Mouse (Mus musculus) liver, embryonic 12.5 days (tissue): ENCODE measurements around the gene Fam180a. TPM values are rescaled to one million over a fixed set of nuclear protein-coding genes. Genes with fewer than 3 reads are reported as not detected.

Experiments used
- ATAC-seq: fragments of 200-750 bp; cut with Nextera tagmentation; 2 replicates; pipeline ENCODE4 v1.8.0; 2017; ENCODE audit warnings: moderate number of reproducible peaks, mild to moderate bottlenecking, moderate library complexity
- H3K27ac ChIP-seq: fragments of 300-500 bp; sonication (generic); 2 replicates; pipeline ENCODE4 v1.5.1; 2016; ENCODE audit warnings: mild to moderate bottlenecking
- H3K27me3 ChIP-seq: fragments of 300-500 bp; sonication (generic); replicated peaks from 2 replicates; pipeline ENCODE4 v1.6.1; 2016; ENCODE audit warnings: mild to moderate bottlenecking, moderate library complexity
- H3K36me3 ChIP-seq: fragments of 300-500 bp; sonication (generic); 2 replicates; pipeline ENCODE4 v1.6.1; 2016; ENCODE audit warnings: mild to moderate bottlenecking, moderate library complexity
- H3K4me1 ChIP-seq: fragments of 300-500 bp; sonication (generic); 2 replicates; pipeline ENCODE4 v1.6.1; 2016
- H3K4me2 ChIP-seq: fragments of 300-500 bp; sonication (generic); 2 replicates; pipeline ENCODE4 v1.6.1; 2016; ENCODE audit warnings: mild to moderate bottlenecking, moderate library complexity
- H3K4me3 ChIP-seq: fragments of 300-500 bp; sonication (generic); 2 replicates; pipeline ENCODE4 v1.5.1; 2016; ENCODE audit warnings: mild to moderate bottlenecking, moderate library complexity
- H3K9ac ChIP-seq: fragments of 300-500 bp; sonication (generic); 2 replicates; pipeline ENCODE4 v1.6.1; 2016; ENCODE audit warnings: mild to moderate bottlenecking, moderate library complexity
- H3K9me3 ChIP-seq: fragments of 300-500 bp; sonication (generic); replicated peaks from 2 replicates; pipeline ENCODE4 v1.6.1; 2016; ENCODE audit warnings: mild to moderate bottlenecking, moderate library complexity
- WGBS: fragments of 180-500 bp; shearing (Covaris S2); methylation state at CpG from one replicate; pipeline ENCODE4 v1.1.7; 2016; ENCODE audit not compliant: insufficient replicate concordance; 5-methylcytosine and 5-hydroxymethylcytosine counted together
- polyA plus RNA-seq: library from polyadenylated mRNA; unstranded; fragments of >200 nt; fragmentation: Nextera tagmentation; extraction: Ambion mirVana; gene quantifications from 2 replicates; pipeline ENCODE4 v1.2.1, GENCODE M21; 2016

Gene Fam180a
- polyA plus RNA-seq, 1 experiment from 2014 or later, result not detected

DNA sequence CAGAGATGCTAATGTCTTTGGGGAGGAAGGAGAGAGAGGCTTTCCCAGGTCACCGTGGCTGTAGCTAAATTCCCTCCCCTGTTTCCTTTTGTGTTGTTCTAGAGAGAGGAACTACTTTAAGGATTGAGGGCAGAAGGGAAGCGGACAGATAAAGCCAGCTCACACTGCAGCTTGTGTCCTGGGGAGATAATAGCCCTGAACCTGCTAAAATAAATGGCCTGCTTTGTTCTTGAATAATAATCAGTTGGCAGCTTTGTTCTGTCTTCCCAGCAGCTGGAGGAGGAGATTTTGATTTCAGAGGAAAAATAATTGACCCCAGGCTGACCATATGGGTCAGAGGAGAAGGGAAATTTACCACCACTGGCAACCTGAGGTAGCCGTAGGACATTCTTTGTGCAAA, 12.7 kb upstream of the Fam180a start:
- no peak overlapping the region for H3K27ac ChIP-seq
- no peaks in the 10 kb centered on the region for H3K27me3 ChIP-seq
- no peak overlapping the region for H3K9ac ChIP-seq
- H3K9me3 ChIP-seq, result no peaks in the 10 kb centered on the region
- H3K4me2 ChIP-seq, result no peak overlapping the region
- no peak overlapping the region for H3K4me3 ChIP-seq
- no peaks in the 10 kb centered on the region for H3K36me3 ChIP-seq
- H3K4me1 ChIP-seq, result peaks cover 13% of the 10 kb centered on the region; the same call in 1 of the 2 replicates
- ATAC-seq, result no peak
- WGBS, result 21% methylated on average over 3 of the region's 3 CpGs

DNA sequence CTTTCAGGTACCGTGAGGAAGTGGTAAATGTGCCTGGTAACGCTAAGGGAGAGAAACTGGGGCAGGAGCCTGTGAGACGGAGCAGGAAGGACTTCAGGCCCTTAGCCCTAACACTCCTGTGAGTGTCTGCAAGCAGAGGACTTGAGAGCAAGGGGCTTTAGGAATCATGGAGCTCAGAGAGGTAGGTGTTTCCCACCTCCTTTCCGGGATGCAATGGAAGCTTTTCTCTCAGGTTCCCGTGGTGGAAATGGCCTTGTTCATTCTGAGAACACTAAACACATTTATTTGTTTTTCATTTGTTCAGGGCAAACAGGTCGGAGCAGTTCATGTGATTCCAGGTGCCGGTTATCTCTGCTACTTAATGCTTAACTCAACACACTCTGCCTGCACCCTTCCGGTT, 11.9 kb upstream of the Fam180a start:
- ATAC-seq, result no peak
- Histone ChIP-seq H3K4me3 (no peak overlapping the region), H3K9ac (no peak overlapping the region), H3K9me3 (no peaks in the 10 kb centered on the region), H3K4me1 (peaks cover 15% of the 10 kb centered on the region; the same call in 1 of the 2 replicates), H3K27me3 (no peaks in the 10 kb centered on the region), H3K36me3 (no peaks in the 10 kb centered on the region), H3K4me2 (no peak overlapping the region), H3K27ac (no peak overlapping the region)
- WGBS, result 54% methylated on average over 8 of the region's 8 CpGs

DNA sequence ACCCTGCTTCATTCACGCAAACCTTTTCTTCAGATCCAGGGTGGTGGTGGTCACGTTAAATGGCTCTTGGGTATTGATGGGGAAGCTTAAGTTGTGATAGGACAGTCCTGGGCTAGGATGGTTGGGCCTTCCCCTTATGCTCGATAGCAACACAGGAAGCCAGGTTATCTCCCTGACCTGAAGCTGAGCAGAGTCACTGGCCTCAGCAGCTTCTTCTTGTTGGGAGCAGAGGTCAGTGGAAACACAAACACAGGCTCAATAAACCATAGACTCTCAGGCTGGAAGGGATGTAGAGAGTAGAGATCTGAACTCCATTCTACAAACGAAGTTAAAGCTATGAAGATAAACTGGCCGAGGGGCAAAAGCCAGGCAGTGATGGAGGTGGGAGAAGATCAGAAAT, 9.5 kb upstream of the Fam180a start:
- H3K27ac ChIP-seq, result no peak overlapping the region
- H3K9ac ChIP-seq, result no peak overlapping the region
- H3K36me3 ChIP-seq, result no peaks in the 10 kb centered on the region
- H3K4me1 ChIP-seq, result peaks cover 15% of the 10 kb centered on the region; the same call in 1 of the 2 replicates
- H3K9me3 ChIP-seq, result no peaks in the 10 kb centered on the region
- H3K4me2 ChIP-seq, result no peak overlapping the region
- peak; percentile 57; the same call in 1 of the 2 replicates for ATAC-seq
- 35% methylated on average over 5 of the region's 5 CpGs for WGBS
- no peak overlapping the region for H3K4me3 ChIP-seq
- H3K27me3 ChIP-seq, result no peaks in the 10 kb centered on the region

DNA sequence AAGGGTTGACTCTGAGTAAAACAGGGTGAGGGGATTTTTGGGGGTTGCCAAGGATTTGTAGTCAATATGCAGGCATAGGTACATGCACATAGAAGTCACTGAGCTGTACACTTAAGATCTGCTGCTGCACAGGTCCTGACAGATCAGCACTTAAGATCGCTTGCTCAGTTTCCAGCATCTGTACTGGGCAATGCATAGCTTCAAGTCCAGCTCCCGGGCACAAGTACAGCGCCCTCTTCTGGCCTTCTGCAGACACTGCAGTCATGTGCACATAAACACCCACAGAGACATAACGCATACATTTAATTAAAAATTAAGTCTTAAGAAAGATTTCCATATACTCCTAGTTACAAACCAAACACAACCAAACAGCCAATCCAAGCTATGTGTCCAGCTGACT, 8.3 kb upstream of the Fam180a start:
- Histone ChIP-seq H3K9ac (no peak overlapping the region), H3K9me3 (no peaks in the 10 kb centered on the region), H3K27me3 (no peaks in the 10 kb centered on the region), H3K4me1 (peaks cover 15% of the 10 kb centered on the region; the same call in 1 of the 2 replicates), H3K27ac (no peak overlapping the region; the same call in 1 of the 2 replicates), H3K36me3 (no peaks in the 10 kb centered on the region), H3K4me2 (no peak overlapping the region), H3K4me3 (no peak overlapping the region)
- no peak for ATAC-seq
- WGBS, result 71% methylated on average over 4 of the region's 4 CpGs

DNA sequence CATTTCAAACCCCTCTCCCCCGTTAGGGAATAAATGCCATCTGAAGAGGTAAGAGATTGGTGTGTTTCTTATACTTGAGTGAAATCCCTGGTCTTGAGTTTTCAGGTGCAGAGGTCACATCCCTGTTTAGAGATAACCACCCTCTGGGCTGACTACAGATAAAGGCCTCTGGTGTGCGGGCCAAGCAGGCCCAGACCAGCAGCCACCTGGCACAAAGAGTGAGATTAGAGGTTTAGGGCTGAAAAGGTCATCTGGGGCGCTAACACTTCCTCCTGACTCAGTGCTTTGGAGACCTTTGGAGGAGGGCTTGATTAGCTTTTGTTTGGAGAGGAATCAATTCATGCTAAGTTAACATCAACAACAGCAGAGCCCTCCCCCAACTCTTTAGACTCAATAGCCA, 7.7 kb upstream of the Fam180a start:
- H3K9me3 ChIP-seq, result no peaks in the 10 kb centered on the region
- WGBS, result 30% methylated on average over 3 of the region's 3 CpGs

DNA sequence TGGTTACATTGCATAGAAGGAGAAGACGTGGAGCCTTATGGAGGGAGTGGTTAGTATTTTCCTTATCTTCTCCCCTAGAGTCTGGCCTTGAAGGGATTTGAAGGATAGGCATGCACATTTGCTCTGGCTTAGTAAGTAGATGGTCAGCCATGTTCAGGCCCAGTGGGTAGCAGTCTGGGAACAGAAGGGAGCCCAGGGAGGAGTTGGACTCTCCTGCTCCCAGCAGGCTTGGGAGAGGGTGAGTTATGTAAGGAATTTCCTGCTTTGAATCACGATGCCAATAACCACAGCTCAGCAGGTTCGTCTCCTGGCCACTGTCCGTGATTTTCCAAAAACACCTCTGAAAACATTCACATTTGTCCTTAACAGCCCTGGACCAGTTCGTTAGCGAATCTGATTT, 4.9 kb upstream of the Fam180a start:
- WGBS, result 37% methylated on average over 6 of the region's 6 CpGs

More for the DNA sequence above, 7.7 kb upstream of the Fam180a start:
- ATAC-seq, result no peak
- Histone ChIP-seq H3K4me3 (no peak overlapping the region), H3K36me3 (no peaks in the 10 kb centered on the region), H3K4me2 (no peak overlapping the region), H3K27me3 (no peaks in the 10 kb centered on the region), H3K9ac (no peak overlapping the region), H3K4me1 (peaks cover 10% of the 10 kb centered on the region; the same call in 1 of the 2 replicates), H3K27ac (no peak overlapping the region)

DNA sequence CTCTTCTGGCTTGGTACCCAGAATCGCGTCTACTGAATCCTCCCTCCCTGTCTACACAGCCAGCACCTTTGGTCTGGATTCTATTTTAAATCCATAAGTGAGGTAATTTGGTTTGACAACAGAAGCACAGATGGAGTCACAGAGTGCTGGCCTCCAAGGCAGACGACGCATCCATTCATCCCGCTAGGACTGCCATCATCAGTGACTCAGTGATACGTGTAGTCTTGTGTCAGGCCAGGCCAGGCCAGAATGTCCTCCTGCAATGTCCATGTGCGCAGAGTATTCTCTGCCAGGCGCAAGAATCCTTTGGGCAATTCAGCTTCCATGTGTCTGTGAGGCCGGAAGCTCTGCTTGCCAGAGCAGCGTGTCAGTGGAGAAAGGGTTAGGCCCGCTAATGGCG, 4.0 kb upstream of the Fam180a start:
- Histone ChIP-seq H3K4me2 (no peak overlapping the region), H3K27ac (no peak overlapping the region), H3K27me3 (no peaks in the 10 kb centered on the region), H3K36me3 (no peaks in the 10 kb centered on the region), H3K4me1 (peaks cover 6% of the 10 kb centered on the region; the same call in 1 of the 2 replicates), H3K9ac (no peak overlapping the region), H3K9me3 (no peaks in the 10 kb centered on the region), H3K4me3 (no peak overlapping the region)
- WGBS, result 87% methylated on average over 12 of the region's 12 CpGs
- ATAC-seq, result no peak

More for the DNA sequence above, 4.9 kb upstream of the Fam180a start:
- Histone ChIP-seq H3K4me3 (no peak overlapping the region), H3K27ac (no peak overlapping the region), H3K36me3 (no peaks in the 10 kb centered on the region), H3K27me3 (no peaks in the 10 kb centered on the region), H3K9ac (no peak overlapping the region), H3K4me2 (no peak overlapping the region), H3K9me3 (no peaks in the 10 kb centered on the region), H3K4me1 (peaks cover 6% of the 10 kb centered on the region; the same call in 1 of the 2 replicates)
- no peak for ATAC-seq

DNA sequence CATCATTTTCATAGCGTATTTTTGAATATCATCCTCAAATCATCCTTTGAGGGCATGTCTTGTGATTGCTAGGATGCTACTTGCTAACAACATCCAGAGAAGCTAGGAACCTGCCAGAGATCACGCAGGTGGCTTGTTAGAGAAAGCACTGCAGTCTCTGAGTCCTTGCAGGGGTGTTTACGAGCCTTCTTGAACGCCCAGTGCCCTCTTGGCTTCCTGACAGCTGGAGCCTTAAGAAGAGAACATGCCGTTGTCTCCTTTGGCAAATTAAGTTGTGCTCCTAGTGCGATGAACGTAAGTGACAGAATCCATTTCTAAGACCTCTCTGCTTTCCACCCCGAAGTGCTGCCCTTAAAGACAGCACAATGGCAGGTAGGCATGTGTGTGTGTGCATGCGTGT, 1.6 kb downstream of the Fam180a start:
- Histone ChIP-seq H3K27ac (no peak overlapping the region), H3K4me3 (no peak overlapping the region), H3K36me3 (no peaks in the 10 kb centered on the region), H3K4me1 (peaks cover 9% of the 10 kb centered on the region; the same call in 1 of the 2 replicates), H3K9me3 (no peaks in the 10 kb centered on the region), H3K27me3 (no peaks in the 10 kb centered on the region; the same call in 1 of the 2 replicates), H3K9ac (no peak overlapping the region), H3K4me2 (no peak overlapping the region)
- no peak for ATAC-seq
- 72% methylated on average over 9 of the region's 9 CpGs for WGBS

DNA sequence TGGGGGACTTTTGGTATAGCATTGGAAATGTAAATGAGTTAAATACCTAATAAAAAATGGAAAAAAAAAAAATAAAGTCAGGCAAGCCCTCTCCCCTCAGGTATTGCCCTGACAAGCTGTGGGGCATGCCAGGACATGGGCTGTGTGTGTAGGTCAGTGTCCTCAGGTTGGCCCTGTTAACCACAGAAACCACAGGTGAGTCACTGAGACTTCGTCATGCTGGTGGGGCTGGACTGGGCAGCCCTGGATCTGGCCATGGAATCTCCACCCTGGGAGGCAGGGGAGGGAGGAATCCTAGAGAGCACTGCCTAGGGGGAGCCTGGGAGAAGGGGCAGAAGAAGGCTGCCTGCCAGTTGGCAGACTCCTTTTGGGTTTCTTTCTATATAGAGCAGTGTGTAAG, 2.9 kb downstream of the Fam180a start:
- Histone ChIP-seq H3K9me3 (no peaks in the 10 kb centered on the region), H3K4me2 (no peak overlapping the region), H3K27me3 (peaks cover 5% of the 10 kb centered on the region; the same call in 1 of the 2 replicates), H3K4me3 (no peak overlapping the region), H3K27ac (no peak overlapping the region), H3K4me1 (peaks cover 9% of the 10 kb centered on the region; the same call in 1 of the 2 replicates), H3K9ac (0 out of 2 replicates have a peak overlapping the region, but pooled peaks have one; percentile 4), H3K36me3 (no peaks in the 10 kb centered on the region)
- 36% methylated on average over 1 of the region's 1 CpGs for WGBS
- ATAC-seq, result no peak

DNA sequence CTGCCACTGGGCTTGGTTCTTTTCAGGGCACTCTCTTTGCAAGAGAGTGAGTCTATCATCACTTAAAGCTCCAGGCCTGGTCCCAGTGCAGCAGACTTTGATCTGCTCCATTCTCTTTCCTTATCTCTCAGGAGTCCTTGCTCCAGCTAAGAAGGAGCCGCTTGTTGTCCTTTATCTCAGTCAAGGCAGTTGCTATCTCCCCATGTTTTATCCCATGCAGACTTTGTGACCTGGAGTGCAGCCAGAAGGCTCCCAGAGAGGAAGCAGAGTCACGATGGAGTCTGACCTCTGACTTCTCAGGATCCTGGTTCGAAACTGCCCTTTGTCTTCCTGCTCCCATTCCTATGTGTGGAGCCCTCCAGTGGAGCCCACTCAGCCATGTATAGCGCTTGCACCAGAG, 4.8 kb downstream of the Fam180a start:
- H3K9me3 ChIP-seq, result no peaks in the 10 kb centered on the region
- H3K27me3 ChIP-seq, result peaks cover 5% of the 10 kb centered on the region
- no peak overlapping the region for H3K27ac ChIP-seq
- no peaks in the 10 kb centered on the region for H3K36me3 ChIP-seq
- 27% methylated on average over 4 of the region's 4 CpGs for WGBS
- ATAC-seq, result peak; percentile 49; the same call in 1 of the 2 replicates
- H3K9ac ChIP-seq, result no peak overlapping the region
- no peak overlapping the region for H3K4me2 ChIP-seq
- H3K4me1 ChIP-seq, result peaks cover 9% of the 10 kb centered on the region; the same call in 1 of the 2 replicates
- no peak overlapping the region for H3K4me3 ChIP-seq

DNA sequence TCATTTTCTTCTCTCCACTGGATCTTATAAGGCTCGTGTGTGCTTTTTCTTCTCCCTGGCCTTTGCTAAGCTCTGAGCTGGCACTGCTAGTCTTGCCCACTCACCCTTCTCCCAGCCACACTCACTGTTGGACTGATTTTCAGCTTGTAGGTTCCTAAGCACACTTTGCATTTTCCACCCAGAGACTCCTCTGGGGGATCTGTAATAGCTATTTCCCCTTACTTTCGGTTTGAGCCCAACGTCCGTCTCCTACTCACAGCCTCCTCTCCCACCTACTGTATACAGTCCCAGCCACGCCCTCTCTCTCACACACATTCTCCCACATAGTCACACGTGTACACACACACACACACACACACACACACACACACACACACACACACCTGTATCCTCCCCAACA, 6.1 kb downstream of the Fam180a start:
- Histone ChIP-seq H3K4me3 (no peak overlapping the region), H3K4me1 (peaks cover 9% of the 10 kb centered on the region; the same call in 1 of the 2 replicates), H3K27me3 (peaks cover 5% of the 10 kb centered on the region), H3K4me2 (no peak overlapping the region), H3K36me3 (no peaks in the 10 kb centered on the region), H3K9me3 (no peaks in the 10 kb centered on the region), H3K27ac (no peak overlapping the region), H3K9ac (no peak overlapping the region)
- no peak for ATAC-seq
- WGBS, result 63% methylated on average over 6 of the region's 6 CpGs

DNA sequence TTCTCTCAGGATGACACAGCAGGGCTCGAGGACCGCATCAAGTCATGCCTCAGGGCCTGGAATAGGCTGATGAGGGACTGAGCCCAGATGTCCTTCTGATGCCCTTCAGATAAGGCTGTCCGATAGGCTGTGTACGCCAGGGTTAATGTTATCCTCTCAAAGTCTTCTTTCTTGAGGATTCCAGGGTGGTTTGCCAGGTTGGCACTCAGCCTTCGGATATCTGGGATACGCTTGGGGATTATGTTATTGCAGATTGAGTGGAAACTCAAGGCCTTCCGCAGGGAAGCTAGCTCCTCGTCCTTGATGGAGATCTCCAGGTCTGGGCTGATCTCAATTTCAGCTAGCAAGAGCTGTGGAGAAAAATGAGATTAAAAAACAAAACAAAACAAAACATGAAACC, 12.4 kb downstream of the Fam180a start:
- ATAC-seq, result no peak
- Histone ChIP-seq H3K27ac (no peak overlapping the region), H3K4me3 (no peak overlapping the region), H3K4me1 (no peaks in the 10 kb centered on the region), H3K9me3 (no peaks in the 10 kb centered on the region), H3K36me3 (no peaks in the 10 kb centered on the region), H3K4me2 (no peak overlapping the region), H3K9ac (no peak overlapping the region), H3K27me3 (peaks cover 6% of the 10 kb centered on the region)
- 74% methylated on average over 8 of the region's 8 CpGs for WGBS

DNA sequence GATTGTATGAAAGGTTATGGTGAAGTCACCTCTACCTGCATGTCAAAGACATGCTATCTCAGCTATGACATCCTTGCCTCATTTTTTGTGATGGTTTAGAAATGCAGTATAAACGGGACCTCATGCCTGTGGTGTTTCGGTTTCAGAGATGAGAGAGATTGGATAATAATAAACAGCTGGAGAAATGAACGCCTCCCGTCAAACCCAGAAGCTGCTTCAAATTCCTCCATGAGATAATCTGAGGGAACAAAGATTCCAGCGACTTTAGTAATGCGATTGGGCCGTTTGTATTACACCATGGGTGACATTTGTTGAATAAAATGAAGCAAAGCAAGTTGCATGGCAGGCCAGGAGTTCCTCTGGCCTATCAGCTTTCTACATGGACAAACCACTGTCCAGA, 16.5 kb downstream of the Fam180a start:
- no peak for ATAC-seq
- H3K27ac ChIP-seq, result no peak overlapping the region
- H3K9ac ChIP-seq, result no peak overlapping the region
- no peak overlapping the region for H3K4me2 ChIP-seq
- no peaks in the 10 kb centered on the region for H3K4me1 ChIP-seq
- H3K27me3 ChIP-seq, result peaks cover 19% of the 10 kb centered on the region
- H3K9me3 ChIP-seq, result no peaks in the 10 kb centered on the region
- 65% methylated on average over 7 of the region's 7 CpGs for WGBS
- H3K36me3 ChIP-seq, result no peaks in the 10 kb centered on the region
- H3K4me3 ChIP-seq, result no peak overlapping the region
